ENCODE assay signal across 25 mouse cellular contexts in genomic region chr9:33319525-33320025, GRCm38 (mm10).
DNase-seq lines count a peak whose midpoint lies in the region; ATAC-seq and TF ChIP-seq lines count a peak whose summit lies in the region.
"Had no signal": no experiment of that assay in that cellular context is flagged by ENCODE, and none has a peak within 500 bp of the region (broad histone marks: within the 10 kb centered on the region; RNA-seq: fewer than 3 reads in every experiment).

No protein-coding gene starts in this region.

- H3K4me3 ChIP-seq in kidney, embryonic 15.5 days (replicated peaks): no peak overlapping the region
- H3K4me3 ChIP-seq in hindbrain, embryonic 13.5 days: no peak overlapping the region
- H3K4me3 ChIP-seq: embryonic facial prominence, embryonic 13.5 days; forebrain, embryonic 10.5 days; forebrain, embryonic 13.5 days; gastrocnemius, adult 2 months; hindbrain, embryonic 10.5 days had no signal

- in situ Hi-C loops in Patski (cut with MboI; ENCODE audit: low pct_unique_long_range_greater_than_20kb): no loop called here

- TF ChIP-seq CTCF in Patski (IDR thresholded peaks at IDR 0.05): no peak

- peak; percentile 9 for DNase-seq in kidney, adult 18-20 months
- peak; percentile 83 for DNase-seq in Patski (ENCODE audit: low read depth, low spot score)
- DNase-seq in kidney, adult 9 months: peak; percentile 50
- peak; percentile 14 to 48 for DNase-seq in kidney, postnatal 25 days
- DNase-seq in spleen, adult 12 weeks (ENCODE audit: low spot score): no peak
- DNase-seq in heart, postnatal 36 days: no peak
- DNase-seq: adrenal gland, postnatal 10 days; adrenal gland, postnatal 36 days; cerebellum, adult 18-20 months; cerebellum, adult 9-10 months; cerebellum, postnatal 14 days; gastrocnemius, adult 2 months; gastrocnemius, postnatal 14 days; heart, adult 11 months had no signal

- no peaks in the 10 kb centered on the region for H3K4me1 ChIP-seq in kidney, embryonic 15.5 days
- no peaks in the 10 kb centered on the region for H3K4me1 ChIP-seq in hindbrain, embryonic 13.5 days (replicated peaks)
- H3K4me1 ChIP-seq: embryonic facial prominence, embryonic 13.5 days; forebrain, embryonic 10.5 days; forebrain, embryonic 13.5 days; hindbrain, embryonic 10.5 days had no signal

- CTCF ChIA-PET in Patski (lab: Charles Lee): no interaction called here

- no peak for ATAC-seq in kidney, embryonic 15.5 days (replicated peaks; ENCODE audit: low FRiP score)
- peak; percentile 90 for ATAC-seq in Patski
- ATAC-seq in hindbrain, embryonic 13.5 days (ENCODE audit: low FRiP score): no peak
- ATAC-seq: CD4-positive, CD25-positive, alpha-beta regulatory T cell, adult 4 months; forebrain, embryonic 13.5 days; forebrain, embryonic 16.5 days; hindbrain, postnatal 0 days had no signal

- intact Hi-C loops in heart, postnatal 36 days (cut with DNase I): no loop called here

- 79% methylated on average over 1 of the region's 1 CpGs for WGBS in kidney, embryonic 15.5 days
- WGBS in hindbrain, embryonic 13.5 days: 95% methylated on average over 1 of the region's 1 CpGs

- H3K4me2 ChIP-seq in kidney, embryonic 15.5 days: no peak overlapping the region
- no peak overlapping the region for H3K4me2 ChIP-seq in hindbrain, embryonic 13.5 days
- H3K4me2 ChIP-seq: embryonic facial prominence, embryonic 13.5 days; forebrain, embryonic 13.5 days; heart, embryonic 11.5 days; hindbrain, embryonic 14.5 days had no signal

- H3K27me3 ChIP-seq in kidney, embryonic 15.5 days: no peaks in the 10 kb centered on the region
- H3K27me3 ChIP-seq in Patski: no peaks in the 10 kb centered on the region
- H3K27me3 ChIP-seq in hindbrain, embryonic 13.5 days: no peaks in the 10 kb centered on the region
- H3K27me3 ChIP-seq: embryonic facial prominence, embryonic 13.5 days; forebrain, embryonic 13.5 days had no signal

- H3K9ac ChIP-seq in kidney, embryonic 15.5 days: no peak overlapping the region
- H3K9ac ChIP-seq in hindbrain, embryonic 13.5 days: no peak overlapping the region
- H3K9ac ChIP-seq: embryonic facial prominence, embryonic 13.5 days; forebrain, embryonic 13.5 days; hindbrain, embryonic 14.5 days had no signal

- POLR2A ChIA-PET in Patski (lab: Charles Lee): no interaction called here

- H3K9me3 ChIP-seq in kidney, embryonic 15.5 days (replicated peaks): no peaks in the 10 kb centered on the region
- H3K9me3 ChIP-seq in hindbrain, embryonic 13.5 days: no peaks in the 10 kb centered on the region
- H3K9me3 ChIP-seq: embryonic facial prominence, embryonic 13.5 days; forebrain, embryonic 10.5 days; forebrain, embryonic 13.5 days had no signal

- no peak overlapping the region for H3K27ac ChIP-seq in kidney, embryonic 15.5 days
- no peak overlapping the region for H3K27ac ChIP-seq in hindbrain, embryonic 13.5 days
- H3K27ac ChIP-seq: embryonic facial prominence, embryonic 13.5 days; forebrain, embryonic 10.5 days; forebrain, embryonic 13.5 days; gastrocnemius, adult 2 months; hindbrain, embryonic 10.5 days; hindbrain, embryonic 14.5 days; hindbrain, postnatal 0 days had no signal

- H3K36me3 ChIP-seq in kidney, embryonic 15.5 days: no peaks in the 10 kb centered on the region
- H3K36me3 ChIP-seq in hindbrain, embryonic 13.5 days: no peaks in the 10 kb centered on the region
- H3K36me3 ChIP-seq: embryonic facial prominence, embryonic 13.5 days; forebrain, embryonic 10.5 days; hindbrain, embryonic 10.5 days had no signal

Comparison
In these comparisons a context has a peak if more than half of its experiments do, and no peak if none do; other contexts are left out.
1. DNase-seq: peak in kidney, adult 18-20 months (single experiment), Patski (single experiment), kidney, adult 9 months (single experiment) and kidney, postnatal 25 days (2 of 2); none in spleen, adult 12 weeks (single experiment) and heart, postnatal 36 days (0 of 2).